Mouse (Mus musculus) layer of hippocampus, adult 18-20 months (tissue): Measurements from ENCODE around the gene RPS10-NUDT3. TPM values are rescaled to one million over a fixed set of nuclear protein-coding genes. Genes with fewer than 3 reads are reported as not detected.

ENCODE experiments used
- DNase-seq, 2 experiments: peaks; one replicate each; pipeline ENCODE4 v3.0.0; 2022; ENCODE audit warnings: low spot score in 2 of 2
- long read RNA-seq: library from polyadenylated mRNA; stranded (forward); transcript quantifications from one replicate; pipeline ENCODE4 v2.0.0, GENCODE M21; 2021
- total RNA-seq, 2 experiments: library from RNA; stranded (reverse); gene quantifications; 2 replicates each; pipeline ENCODE4 v1.2.3; 2021

Gene RPS10-NUDT3
- 1 to 10 TPM in 1 of 2 experiments, not detected in 1; 1.9 TPM for total RNA-seq
- long read RNA-seq, partial matches to known transcripts: 1 of 1 reads
- long read RNA-seq, other reads (novel, unspliced or antisense): 0 of 1 reads

DNA sequence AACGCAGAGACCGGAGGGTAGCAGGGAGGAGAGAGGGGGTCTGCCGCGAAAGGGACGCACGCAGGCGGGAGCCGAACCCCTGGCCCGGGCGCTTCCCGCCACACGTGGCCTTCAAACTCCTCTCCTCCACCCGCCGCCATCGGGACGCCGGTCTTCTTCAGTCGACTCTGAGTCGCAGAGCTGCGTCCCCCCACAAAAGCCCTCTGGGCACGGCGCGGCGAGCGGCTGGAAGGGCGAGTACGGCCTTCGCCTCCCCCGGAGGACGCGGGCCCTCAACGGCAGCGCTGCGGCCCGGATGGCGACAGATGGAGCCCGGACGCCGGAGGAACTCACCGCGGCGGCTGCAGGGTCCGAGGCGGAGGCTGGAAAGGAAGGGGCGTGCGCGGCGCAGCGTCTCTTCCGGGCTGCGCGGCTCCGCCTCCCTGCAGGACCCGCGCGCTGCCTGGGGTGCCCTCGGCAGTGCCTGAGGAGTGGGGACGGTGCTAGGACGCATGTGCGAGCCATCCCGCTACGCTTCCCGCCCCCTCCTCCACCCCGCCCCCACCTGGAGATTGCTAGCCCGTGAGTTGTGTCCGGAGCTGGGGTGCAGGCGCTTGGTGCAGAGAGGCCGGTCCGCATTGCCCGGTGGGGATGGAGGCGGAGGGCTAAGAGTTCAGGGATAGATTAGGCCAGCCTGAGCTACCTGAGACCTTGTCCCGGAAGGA is at the start of gene RPS10-NUDT3:
Gene RPS10-NUDT3, minus strand, starts transcription at position 352 of the 704 bp plus-strand sequence.
- DNase-seq: peak; percentile 86 to 90

DNA sequence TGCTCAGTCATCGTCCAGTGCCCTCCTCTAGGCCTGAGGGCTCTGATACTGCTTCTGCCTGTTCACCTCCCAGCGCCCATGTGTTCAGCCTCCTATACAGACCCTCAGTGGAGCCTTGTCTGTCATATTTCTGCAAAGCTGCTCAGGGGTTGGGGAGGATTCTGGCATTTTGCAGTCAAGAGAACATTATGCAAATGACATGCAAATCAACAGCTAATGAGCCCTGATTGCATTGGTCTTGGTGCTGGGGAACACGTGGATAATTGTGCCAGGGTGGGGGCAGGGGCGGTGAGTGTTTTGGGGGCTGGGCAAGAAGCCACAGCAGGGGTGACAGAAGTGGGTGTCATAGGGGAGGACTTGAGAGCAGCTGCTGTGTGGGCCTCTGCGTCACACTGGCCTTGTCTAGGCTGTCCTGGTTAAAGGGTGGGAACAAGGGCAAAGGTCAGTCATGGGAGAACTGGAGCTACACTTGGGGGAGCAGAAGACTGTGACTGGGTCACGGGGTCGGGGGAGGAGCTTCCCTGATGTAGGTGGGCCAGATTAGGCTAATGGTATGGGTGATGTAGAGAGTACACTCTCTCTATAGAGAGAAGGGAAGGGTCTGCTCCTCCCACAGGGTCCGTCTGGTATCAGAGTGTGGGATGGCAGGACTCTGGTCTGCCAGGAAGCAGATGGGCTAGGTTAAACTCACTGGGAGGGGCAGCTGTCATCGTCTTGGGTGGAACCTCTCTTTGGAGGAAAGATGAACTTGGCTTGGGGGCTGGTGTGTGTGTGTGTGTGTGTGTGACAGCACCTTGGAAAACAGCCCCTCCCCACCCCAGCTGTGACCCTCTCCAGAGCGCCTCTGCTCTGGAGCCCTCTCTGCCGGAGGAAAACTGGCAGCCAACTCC is 44.1 kb upstream of the RPS10-NUDT3 start:
- peak in 1 of 2 experiments; percentile 60 for DNase-seq

DNA sequence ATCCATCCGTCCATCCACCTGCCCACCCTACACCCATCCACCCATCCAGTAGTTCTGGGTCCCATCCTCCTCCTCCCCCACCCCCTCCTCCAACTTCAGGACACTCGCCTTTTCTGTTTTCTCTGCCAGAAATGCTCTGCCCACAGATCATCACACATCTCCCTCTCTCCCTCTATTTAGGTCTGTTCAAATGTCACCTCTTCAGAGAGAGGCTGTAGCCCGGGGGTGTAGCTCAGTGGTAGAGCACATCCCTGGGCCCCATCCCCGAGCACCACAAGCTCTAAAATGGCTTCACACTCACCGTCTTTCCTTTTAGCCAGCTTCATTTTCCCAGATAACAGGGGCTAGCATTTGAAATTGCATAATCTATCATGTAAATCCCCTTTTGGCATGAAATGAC is 42.7 kb upstream of the RPS10-NUDT3 start:
- DNase-seq: no peak

DNA sequence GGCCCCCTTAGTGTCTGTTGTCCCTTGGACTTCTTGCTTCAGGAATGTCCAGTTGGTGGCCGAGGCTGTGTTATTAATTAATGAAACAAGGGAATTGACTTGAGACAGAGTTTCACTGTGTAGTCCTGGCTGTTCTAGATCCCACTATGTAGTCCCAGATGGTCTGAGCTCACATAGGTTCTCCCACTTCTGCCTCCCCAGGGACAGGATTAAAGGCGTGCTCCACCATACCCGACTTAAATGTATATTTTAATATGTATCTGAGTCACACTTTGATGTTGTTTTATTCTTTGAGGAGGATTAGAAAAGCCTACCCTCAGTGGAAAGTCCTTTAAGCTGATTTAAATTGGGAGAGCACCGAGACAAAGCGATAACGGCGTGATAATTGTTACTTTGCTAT is 41.2 kb upstream of the RPS10-NUDT3 start:
- no peak for DNase-seq

DNA sequence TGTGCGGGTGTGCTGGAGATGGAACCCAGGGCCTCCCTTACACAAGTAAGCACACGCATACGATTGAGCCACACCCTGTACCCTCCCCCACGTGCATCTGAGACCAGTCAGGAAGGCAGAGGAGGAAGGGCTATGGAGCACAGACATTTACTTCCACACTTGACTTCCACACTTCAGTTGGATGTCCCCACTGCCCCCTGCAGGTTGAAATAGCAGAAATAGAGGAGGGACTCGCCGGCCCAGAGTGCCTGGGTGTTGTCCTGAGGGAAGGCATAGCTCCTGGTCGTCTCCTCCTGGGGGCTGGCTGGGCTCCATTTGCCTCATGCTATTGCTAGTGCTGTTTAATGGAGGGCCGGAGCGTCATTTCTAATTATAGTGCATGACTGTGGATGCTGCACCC is 40.4 kb upstream of the RPS10-NUDT3 start:
- no peak for DNase-seq

DNA sequence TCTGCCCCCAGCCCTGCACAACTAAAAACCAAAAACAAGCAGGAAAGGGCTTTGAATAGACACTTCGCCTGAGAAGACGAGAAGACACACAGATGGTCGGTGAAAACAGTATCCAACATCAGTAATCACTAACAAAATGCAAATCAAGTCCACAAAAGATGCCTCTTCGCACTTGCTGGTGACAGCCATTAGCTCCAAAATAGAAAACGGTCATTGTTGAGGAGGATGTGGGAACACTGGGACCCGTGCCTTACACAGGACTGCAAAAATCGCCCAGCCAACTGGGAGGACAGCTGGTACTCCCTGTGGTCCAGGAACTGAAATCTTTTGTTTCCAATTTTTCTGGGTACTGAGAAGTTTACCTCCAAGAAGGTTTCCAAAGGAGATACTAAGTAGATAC is 38.9 kb upstream of the RPS10-NUDT3 start:
- DNase-seq: peak in 1 of 2 experiments; percentile 61

DNA sequence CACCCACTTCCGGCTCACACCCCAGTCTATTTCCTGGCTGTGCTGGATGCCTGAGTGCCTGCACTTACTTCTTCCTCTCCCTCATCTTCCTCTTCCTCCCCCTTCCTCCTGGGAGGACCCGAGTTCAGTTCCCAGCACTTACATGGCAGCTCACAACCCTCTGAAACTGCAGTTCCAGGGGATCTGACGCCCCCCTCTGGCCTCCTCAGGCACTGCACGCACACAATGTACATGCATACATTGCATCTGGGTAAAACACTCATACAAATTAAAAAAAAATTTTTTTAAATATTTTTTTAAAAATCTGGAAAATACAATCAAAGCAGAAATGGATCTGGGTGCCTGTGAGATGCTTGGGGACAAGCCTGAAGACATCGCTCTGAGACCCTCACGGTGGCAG is 36.7 kb upstream of the RPS10-NUDT3 start:
- no peak for DNase-seq

DNA sequence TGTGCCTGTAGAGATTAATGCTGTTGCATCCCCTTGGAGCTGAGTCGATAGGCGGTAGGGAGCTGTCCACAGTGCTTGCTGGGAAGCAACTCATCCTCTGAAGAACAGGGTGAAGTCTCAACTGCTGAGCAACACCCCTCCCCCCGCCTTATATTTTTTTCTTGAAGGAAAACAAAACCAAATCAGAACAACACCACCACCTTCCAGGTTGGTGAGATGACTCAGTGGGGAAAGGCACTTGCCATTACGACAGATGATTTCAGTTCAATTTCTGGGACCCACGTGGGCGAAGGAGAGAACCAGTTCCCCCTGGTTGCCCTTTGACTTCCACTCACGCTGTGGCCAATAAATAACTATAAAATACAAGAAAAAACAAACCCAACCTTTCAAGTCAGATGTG is 23.7 kb upstream of the RPS10-NUDT3 start:
- DNase-seq: no peak

DNA sequence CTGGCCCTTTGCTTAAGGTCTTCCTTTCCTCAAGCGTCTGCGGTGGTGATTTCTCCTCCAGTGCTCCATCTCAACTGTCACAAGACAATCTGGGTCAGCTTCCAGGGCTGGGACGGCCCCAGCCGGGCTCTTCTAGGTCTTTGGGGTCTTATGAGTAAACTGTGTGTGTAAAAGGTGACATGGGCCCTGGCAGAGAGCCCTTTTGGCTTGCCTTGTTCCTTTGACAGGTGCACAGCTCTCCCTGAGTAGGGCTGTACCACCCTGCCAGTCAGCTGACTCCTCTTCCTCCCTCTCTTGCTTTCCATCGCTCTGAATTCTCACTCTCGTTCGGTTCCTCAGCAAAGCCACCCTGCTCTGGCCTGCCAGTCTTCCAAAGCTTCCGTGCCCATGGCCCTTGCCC is 22.1 kb upstream of the RPS10-NUDT3 start:
- DNase-seq: peak in 1 of 2 experiments; percentile 49

DNA sequence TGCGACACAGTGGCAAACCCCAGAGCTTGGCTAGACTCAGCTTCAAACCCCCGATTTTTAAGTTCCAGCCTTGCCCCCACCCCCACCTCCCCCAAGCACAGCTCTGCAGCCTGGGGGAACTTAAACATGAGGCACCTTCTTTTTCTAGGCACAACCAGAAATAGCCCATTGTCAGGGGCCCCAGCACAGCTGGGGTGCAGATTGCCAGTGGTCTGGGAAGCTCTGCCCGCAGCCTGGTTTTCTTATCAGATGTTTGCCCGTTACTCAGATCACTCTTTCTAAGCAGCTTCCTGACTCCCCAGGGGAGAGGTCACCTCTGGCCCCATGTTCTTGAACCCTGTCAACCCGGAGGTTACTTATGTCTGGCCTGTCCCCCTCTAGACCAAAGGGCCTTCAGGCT is 21.4 kb upstream of the RPS10-NUDT3 start:
- no peak for DNase-seq

DNA sequence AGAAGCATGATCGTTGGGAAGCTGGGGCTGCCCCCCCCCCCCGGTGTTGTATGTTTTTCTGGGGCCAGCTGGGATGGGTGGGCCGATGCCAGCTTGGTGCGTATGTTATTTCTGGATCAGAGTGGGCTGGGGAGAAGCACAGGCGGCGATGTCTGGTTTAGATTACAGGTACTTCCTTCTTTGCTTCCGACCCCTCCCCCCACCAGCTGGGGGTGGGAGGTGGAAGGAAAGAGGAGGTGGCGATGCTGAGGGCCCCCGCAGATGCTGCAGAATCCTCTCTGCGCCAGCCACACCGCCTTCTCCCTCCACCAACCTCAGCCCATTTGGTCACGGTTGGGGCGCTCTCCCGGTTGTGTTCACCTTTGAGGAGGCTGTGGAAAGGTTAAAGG is 21.0 kb upstream of the RPS10-NUDT3 start:
- peak; percentile 77 to 84 for DNase-seq

DNA sequence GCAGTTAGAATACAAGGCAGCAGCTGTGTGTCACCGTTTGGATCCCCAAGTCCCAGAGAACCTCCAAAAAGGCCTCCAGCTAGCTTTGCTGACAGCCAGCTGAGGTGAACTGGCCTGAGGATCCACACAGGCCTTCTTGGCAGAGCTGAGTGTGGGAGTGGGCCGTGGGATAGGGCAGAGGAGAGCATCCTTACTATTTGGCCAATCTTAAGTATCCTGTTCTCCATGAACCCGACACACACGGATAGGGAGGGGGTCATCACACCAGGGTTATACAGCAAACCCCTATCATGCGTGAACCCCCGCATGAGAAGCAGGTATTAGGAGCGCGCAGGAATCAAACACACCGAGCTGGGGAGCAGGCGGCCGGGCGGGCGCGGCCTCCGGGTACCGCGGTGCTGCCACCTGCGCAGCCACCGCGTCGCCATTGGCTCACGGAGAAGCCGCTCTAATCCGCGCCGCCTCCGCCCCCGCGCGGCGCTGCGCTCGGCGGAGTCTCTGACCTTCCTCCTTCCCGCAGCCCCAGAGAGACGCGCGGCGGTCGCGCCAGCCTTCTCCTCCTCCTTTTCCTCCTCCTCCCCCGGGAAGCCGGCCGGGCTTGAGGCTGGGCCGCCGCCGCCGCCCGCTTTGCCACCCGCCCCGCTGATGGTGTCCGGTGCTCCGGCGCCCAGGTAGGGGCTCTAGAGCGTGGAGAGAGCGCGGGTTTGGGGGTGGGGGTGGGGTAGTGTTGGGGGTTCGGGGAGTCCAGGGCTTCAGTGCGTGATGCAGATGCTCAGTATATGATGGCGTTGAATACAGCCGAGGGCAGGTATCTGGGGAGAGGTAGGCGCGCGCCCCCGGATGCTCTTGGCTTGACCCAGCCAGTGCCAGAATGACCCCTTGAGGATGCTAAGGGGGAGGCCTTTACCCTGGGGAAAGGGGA is 20.3 kb upstream of the RPS10-NUDT3 start, which contains the start of gene Pacsin1:
Gene Pacsin1, plus strand, starts transcription at position 421 of the 922 bp plus-strand sequence.
- peak; percentile 71 to 79 for DNase-seq

DNA sequence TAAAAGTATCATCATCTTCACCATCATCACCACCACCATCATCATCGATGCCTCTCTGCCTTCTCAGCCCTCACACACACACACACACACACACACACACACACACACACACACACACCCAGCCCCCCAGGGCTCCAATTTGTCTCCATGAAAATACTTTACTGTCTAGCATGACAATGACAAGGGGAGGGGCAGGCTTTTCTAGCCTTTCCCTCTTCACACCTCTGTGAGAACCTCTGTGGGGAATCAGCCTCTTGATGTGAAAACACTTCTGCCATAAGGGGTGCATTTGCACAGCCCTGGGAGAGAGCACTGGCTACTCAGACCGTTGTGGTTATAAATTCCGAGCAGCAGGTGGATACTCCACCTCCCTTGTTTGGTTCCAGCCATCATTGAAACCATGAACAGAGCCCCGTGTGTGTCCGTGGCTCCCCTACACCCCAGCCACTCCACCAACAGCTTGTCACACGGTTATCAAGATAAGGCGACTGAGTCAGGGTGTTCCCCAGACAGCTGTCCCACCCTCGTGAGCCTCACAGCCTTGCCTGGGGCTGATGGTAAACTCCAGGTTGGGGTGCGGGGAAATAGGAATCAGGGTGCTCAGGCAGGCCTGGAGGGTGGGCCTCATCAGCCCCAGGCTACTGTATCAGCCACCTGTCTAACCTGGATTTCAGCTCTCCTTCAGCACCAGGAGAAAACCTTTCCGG is 18.4 kb upstream of the RPS10-NUDT3 start:
- no peak for DNase-seq

DNA sequence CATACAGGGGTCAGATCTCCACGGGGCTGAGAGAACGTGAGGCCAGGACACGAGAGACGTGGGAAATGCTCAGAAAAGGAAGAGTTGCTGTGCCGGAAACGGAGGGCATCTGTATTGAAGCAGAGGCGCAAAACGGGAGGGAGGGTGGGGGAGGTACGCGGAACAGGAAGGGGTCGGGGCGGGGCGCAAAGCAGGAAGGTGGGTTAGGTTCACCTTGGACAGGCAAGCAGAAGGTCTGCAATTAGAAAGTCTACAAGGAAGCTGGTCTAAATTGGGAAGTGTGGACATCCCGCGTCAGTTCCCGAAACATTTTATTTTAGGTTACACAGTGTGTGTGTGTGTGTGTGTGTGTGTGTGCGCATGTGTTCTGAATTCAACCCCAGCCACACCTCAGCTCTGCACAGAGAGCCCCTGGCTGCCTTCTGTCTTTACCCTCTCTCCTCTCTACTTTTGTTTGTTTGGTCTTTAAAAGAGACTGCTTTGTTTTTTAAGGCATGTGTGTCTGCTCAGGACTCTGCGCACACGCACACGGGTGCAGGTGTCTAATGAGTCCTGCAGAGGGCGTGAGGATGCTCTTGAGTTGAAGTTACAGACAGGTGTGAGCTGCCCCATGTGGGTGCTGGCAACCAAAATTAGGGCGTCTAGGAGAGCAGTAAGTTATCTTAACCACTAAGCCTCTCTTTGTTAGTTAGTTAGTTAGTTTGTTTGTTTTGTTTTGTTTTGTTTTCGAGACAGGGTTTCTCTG is 17.2 kb upstream of the RPS10-NUDT3 start:
- DNase-seq: no peak

DNA sequence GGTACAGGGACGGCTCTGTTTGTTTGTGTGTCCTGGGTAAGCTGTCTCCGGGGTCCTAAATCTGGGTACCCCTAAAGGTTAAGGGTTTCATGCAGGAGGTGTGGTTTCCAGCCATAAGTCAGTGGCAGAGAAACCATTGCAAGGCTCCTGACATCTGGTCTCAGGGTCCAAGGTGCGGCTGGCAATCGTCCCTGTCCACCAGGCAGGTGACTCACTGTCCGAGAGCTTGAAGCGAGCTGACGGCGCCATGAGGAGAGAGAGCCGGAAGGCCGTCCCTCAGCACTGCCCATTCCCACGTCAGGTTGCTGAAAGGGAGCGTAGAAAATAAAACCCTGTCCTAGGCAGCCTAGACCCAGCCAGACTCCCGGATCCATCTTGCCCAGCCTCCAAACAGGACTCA is 15.6 kb upstream of the RPS10-NUDT3 start:
- DNase-seq: no peak

DNA sequence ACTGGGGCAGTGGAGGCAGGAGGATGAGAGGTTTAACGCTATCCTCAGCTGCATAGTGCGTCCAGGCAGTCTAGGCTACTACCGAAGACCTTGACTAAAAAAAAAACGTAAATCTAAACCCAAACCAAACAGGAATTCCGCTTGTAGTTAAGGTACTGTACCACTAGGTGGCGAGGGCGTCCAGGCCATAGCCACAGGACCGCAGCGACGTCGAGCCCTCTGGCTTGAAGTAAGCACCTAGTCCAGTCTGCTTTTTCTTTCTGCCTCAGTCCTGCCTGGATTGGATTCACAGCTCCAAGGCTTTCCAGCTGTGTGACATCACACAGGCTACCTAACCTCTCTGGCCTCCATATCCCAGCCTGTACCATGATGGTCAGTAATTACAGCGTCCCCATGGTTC is 15.1 kb upstream of the RPS10-NUDT3 start:
- DNase-seq: peak in 1 of 2 experiments; percentile 79

DNA sequence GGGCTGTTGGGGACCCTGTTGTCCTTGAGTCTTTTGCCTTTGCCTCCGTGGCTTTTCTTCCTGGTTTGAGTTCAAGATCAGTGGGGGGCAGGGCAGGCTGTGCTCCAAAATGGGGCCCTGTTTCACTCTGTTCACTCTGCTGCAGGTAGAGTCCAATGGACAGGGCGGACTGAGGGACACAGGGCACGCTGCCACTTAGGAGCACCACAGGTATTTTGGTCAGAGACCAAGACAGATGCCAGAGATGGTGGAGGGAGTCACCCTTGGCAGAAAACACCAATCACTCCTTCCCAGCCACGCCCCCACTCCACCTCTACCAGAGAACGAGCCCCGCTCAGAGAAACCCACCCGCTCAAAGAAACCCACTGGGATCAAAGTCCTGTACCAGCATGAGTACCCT is 10.8 kb upstream of the RPS10-NUDT3 start:
- DNase-seq: no peak

DNA sequence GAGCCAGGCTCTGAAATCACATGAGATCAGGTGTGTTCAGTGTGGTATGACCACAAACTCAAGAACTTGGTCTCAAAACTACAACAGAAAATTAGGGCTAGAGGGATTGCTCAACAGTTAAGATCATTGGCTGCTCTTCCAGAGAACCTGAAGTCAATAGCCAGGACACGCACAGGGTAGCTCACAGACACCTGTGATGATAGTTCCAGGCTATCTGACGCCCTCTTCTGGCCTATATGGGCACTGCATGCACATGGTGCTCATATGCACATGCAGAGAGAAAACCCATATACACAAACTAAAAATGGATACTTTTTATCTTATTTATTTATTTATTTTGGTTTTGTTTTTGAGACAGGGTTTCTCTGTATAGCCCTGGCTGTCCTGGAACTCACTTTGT is 9.6 kb upstream of the RPS10-NUDT3 start:
- no peak for DNase-seq

DNA sequence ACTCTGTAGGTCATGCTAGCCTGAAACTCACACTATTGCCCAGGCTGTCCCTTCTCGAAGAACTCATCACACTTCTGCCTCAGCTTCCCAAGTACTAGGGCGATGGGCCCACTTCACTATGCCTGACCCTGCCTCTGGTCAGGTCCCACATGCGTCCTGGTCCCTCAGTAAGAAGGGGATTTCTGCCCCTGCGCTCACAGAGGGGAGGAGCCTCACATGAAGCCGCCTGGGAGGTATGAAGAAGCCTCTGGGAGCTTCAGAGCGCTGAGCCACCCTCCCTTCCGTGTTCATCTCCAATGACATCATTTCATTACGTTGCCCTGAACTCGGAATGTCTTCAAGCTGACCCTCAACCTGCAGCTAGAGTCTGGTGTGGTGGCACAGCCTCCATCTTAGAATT is 8.7 kb upstream of the RPS10-NUDT3 start:
- DNase-seq: no peak

DNA sequence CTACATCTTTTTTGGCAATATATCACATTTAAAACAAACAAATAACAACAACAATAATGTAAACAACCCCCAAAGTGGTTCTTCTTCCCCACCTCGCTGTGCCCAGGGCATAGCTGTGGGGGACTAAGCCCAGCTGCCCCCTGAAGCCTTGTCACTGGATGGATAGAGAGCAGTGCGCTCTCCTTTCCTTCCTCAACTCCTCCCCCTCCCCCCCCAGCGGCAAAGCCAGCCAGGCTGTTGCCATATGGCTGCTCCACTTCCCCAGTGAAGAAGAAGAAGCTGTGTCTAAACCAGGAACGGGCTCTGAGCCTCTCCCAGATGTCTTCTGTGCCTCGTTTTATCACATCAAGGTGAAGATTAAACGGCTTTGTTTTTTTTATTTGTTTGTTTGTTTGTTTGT is 8.1 kb upstream of the RPS10-NUDT3 start:
- no peak for DNase-seq
